Mouse (Mus musculus) B cell, adult 2 months (primary cell): ENCODE data around the gene Cdh6.

ENCODE experiments used
- DNase-seq, 2 experiments: peaks; one replicate each; pipeline ENCODE4 v3.0.0; 2022

The Cdh6 gene

DNA sequence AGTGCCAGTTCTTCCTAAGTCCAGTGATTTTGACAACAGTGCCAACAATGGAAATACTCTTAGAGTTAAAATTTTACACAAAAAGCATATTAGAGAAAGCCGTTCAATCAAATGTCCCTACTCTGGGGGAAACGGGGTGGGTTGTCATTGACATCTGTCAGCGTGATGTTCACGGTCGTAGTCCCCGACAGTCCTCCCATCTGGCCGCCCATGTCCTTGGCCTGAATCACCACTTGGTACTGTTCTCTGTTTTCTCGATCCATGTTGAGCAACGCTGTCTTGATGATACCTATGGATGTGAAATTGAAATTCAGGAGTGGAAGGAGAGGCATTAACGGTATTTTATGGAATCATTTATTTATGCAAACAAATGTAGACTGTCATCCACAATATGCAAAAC lies 116.2 kb downstream of the Cdh6 start:
- no peak for DNase-seq

DNA sequence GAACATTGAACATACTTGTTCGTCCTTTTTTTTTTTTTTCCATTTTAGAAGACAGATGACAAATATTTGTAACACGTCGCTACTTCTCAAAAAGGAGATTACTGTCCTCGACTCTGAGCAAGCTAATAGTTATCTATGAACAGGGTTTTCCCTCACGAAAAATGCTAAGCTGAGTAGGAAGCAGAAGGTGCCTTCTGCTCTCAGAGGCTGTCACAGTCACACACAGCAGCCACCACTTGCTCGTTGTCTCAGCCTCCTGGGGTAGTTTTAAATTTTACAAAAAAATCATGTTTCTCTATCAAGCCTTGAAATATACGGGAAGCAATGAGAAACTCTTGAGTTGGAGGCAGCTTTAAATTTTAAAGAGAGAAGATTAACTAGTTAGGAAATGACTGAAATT lies 125.6 kb downstream of the Cdh6 start:
- DNase-seq: no peak

DNA sequence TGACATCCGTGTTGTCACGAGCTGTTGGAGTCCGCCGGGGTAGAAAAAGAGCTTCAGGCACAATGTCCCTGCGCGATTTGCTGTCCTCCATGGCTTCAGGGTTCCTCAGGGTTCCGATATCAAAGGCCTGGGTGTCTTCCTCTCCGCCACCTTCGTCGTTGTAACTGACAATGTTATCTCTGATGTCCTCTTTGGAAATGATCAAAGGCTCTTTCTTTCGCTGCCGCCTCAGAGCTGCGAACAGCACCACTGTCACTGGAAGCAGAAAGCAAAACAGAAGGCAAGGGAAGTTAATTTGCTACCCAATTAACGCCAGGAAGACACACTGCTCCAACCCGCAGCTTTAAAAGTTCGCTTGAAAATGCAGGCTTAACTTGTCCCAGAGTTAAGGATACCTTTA lies 139.0 kb downstream of the Cdh6 start:
- no peak for DNase-seq

DNA sequence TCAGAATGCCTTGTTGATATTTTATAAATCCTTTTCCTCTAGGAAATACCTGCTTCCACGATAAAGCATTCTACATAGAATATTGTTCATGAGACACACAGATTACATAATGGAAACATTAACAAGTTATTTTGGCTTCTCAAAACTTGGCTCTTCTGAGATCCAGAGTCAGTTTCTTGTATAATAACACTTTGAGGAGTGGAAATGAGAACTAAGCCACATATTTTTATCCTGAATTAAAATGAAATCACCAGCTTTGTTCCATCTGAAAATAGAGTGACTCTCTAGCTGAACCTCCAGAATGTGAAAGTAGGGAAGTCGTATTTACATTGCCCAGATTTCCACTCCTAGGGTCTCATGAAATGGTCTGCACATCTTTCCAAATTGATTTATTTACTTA lies 142.8 kb downstream of the Cdh6 start:
- DNase-seq: no peak

DNA sequence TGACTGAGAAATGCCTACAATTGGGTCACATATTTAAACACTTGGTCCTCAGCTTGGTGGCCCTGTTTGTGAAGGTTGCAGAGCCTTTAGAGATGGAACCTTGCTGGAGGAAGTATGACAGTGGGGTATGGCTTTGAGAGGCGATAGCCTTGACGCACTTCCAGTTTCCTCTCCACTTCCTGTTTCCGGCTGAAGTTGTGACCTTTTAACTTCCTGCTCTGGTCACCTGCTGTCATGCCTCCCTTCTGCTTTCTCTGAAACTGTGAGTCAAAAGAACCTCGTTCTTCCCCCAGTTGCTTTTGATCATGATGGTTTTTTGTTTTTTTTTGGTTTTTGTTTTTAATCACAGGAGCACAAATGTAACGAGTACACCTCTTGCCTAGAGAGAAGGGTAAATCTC lies 146.0 kb downstream of the Cdh6 start:
- DNase-seq: no peak

DNA sequence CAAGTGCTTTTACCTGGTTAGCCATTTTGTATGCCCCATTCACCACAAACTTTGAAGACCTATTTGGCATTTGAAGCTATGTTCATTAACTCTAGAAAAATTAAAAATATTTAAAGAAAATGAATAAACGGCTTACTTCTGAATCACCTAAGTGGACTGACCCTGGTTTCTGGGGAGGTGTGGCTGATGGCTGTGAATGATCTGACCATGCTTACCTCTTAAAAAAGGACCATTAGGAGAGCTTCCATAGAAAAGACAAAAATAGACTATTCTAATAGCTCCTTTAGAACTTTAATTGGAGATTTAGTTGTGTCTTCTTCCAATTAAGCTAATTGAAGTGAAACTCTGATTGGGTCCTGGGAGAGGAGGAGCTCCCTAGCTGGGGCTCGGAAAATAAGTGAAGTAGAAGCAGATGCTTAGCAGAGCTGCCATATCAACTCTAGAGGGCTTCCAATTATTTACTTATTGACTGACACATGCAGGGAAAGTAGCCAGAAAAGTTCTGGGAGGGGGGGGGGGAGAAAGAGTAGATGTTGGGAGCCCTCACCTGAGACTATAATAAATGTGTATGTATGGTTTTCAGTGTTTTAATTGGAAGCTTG lies 156.6 kb downstream of the Cdh6 start:
- no peak for DNase-seq

DNA sequence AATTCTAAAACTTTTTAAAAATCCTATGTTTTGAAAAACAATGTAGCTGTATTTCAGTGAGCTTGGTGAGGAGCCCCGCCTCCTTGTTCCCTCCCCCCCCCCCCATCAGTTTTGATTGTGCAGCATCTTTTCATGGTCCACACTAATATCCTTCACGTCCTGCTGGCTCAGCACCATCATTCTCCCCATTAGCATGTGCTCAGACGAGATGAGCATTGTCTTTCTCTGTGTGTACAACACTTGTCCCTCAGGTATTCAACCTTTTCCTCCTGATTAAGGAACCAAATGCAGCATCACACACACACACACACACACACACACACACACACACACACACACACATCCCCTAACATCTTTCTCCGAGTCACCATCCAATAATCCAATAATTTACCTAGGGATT lies 164.7 kb downstream of the Cdh6 start:
- DNase-seq: no peak

DNA sequence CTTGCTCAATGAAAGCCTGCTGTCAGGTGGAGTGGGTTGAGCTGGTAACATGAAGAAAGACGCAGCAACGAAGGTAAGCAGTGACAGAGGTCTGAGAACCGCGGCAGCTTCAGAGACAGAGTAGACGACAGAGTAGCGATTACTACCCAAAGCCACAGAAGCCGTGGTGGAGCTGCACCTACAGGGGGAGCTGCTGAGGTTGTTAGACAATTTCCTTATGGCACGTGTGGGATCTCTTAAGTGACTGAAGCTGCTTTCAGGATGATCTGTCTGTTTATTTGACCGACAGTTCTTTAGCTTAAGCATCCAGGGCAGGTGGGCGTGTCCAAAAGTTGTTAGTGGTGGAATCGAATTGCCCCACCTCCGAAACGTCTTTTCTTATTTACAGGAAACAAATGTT lies 167.5 kb downstream of the Cdh6 start:
- DNase-seq: no peak

DNA sequence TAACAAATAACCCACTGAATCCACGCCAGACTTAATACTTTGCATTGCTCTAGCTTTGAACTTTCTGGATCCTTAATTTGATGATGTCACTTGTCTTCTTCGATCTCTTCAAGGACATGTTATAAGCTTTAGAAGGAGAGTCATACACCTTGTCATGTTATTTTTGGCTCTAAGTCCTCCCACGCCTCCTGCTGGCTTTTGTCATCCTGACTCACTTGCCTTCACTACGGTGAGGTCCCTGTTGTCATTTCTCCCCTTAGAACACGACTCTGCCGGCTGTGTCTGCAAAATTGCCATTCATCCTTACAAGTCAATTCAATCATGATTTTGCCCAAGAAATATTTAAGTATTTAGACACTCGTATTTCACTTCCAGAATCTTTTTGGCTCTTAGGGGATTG lies 171.9 kb downstream of the Cdh6 start:
- no peak for DNase-seq

DNA sequence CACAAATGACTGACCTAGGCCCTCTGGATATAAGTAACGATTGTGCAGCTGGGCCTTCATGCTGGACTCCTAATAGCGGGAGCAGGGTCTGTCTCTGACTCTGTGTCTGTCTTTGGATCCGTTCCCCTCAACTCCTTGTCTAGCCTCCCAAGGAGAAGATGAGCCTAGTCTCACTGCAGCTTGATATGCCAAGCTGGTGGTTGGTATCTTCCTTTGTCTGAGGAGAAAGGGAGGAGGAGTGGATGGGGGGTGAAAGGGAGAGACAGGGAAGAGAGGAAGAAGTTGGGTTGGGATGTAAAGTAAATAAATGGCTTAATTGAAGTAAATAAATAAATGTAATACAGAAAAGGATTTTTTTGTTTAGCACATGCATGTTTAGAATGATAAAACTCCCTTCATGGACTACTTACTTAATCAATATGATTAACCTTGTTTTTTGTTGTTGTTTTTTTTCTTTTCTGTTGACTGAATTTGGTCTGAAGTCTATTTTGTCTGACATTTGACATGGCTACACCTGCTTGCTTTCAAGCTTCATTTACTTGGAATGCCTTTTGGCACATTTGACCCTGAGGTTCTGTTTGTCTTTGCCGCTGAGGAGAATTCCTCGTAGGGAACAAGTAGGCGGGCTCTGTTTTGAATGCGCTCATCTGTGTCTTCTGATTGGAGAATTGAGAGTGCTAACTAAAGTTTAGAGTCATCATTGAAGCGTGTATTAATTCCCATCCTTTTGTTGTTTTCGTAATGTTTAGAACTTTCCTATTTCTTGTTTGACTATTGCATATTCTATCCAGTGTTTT lies 178.7 kb downstream of the Cdh6 start:
- DNase-seq: no peak
